Comparison of ENCODE assay signal across 11 mouse cellular contexts in genomic region chr13:38407611-38408315, GRCm38 (mm10).
DNase-seq lines count a peak whose midpoint lies in the region; ATAC-seq lines count a peak whose summit lies in the region.
"Had no signal": no experiment of that assay in that cellular context is flagged by ENCODE, and none has a peak within 500 bp of the region (broad histone marks: within the 10 kb centered on the region; RNA-seq: fewer than 3 reads in every experiment).

No protein-coding gene starts in this region.

- 81% methylated on average over 6 of the region's 6 CpGs for WGBS in forebrain, embryonic 14.5 days
- WGBS in forebrain, embryonic 11.5 days = 87% methylated on average over 6 of the region's 6 CpGs
- WGBS in limb, embryonic 13.5 days = 60% methylated on average over 6 of the region's 6 CpGs
- WGBS in limb, embryonic 10.5 days = 90% methylated on average over 6 of the region's 6 CpGs

- H3K9me3 ChIP-seq in forebrain, embryonic 14.5 days (replicated peaks; ENCODE audit: control insufficient read depth, low read length) = no peaks in the 10 kb centered on the region
- no peaks in the 10 kb centered on the region for H3K9me3 ChIP-seq in forebrain, embryonic 11.5 days (ENCODE audit: control insufficient read depth, low read length)
- no peaks in the 10 kb centered on the region for H3K9me3 ChIP-seq in limb, embryonic 13.5 days
- no peaks in the 10 kb centered on the region for H3K9me3 ChIP-seq in limb, embryonic 10.5 days (replicated peaks)
- H3K9me3 ChIP-seq: neural tube, embryonic 13.5 days had no signal

- no peaks in the 10 kb centered on the region for H3K36me3 ChIP-seq in forebrain, embryonic 14.5 days (ENCODE audit: control insufficient read depth, insufficient read depth, low read length)
- no peaks in the 10 kb centered on the region for H3K36me3 ChIP-seq in forebrain, embryonic 11.5 days (ENCODE audit: control insufficient read depth, insufficient read depth, low read length)
- H3K36me3 ChIP-seq in limb, embryonic 13.5 days = no peaks in the 10 kb centered on the region
- H3K36me3 ChIP-seq in limb, embryonic 10.5 days = no peaks in the 10 kb centered on the region
- H3K36me3 ChIP-seq: neural tube, embryonic 13.5 days had no signal

- no peak overlapping the region for H3K27ac ChIP-seq in forebrain, embryonic 14.5 days (ENCODE audit: low read depth, low read length)
- no peak overlapping the region for H3K27ac ChIP-seq in forebrain, embryonic 11.5 days (ENCODE audit: low read depth, low read length)
- no peak overlapping the region for H3K27ac ChIP-seq in limb, embryonic 13.5 days
- H3K27ac ChIP-seq in limb, embryonic 10.5 days = no peak overlapping the region
- H3K27ac ChIP-seq: neural tube, embryonic 13.5 days had no signal

- H3K4me3 ChIP-seq in forebrain, embryonic 14.5 days (ENCODE audit: low read depth, low read length) = no peak overlapping the region
- no peak overlapping the region for H3K4me3 ChIP-seq in forebrain, embryonic 11.5 days (ENCODE audit: low read depth, low read length)
- H3K4me3 ChIP-seq in limb, embryonic 13.5 days = no peak overlapping the region
- no peak overlapping the region for H3K4me3 ChIP-seq in limb, embryonic 10.5 days
- H3K4me3 ChIP-seq: neural tube, embryonic 13.5 days had no signal

- H3K4me2 ChIP-seq in forebrain, embryonic 14.5 days (ENCODE audit: low read length) = no peak overlapping the region
- H3K4me2 ChIP-seq in forebrain, embryonic 11.5 days (ENCODE audit: low read depth, low read length, severe bottlenecking) = no peak overlapping the region
- H3K4me2 ChIP-seq in limb, embryonic 13.5 days (replicated peaks) = no peak overlapping the region
- H3K4me2 ChIP-seq: neural tube, embryonic 13.5 days had no signal

- H3K27me3 ChIP-seq in forebrain, embryonic 14.5 days (replicated peaks; ENCODE audit: control insufficient read depth, insufficient read depth, low read length) = no peaks in the 10 kb centered on the region
- H3K27me3 ChIP-seq in forebrain, embryonic 11.5 days (ENCODE audit: control insufficient read depth, insufficient read depth, low read length) = no peaks in the 10 kb centered on the region
- H3K27me3 ChIP-seq in limb, embryonic 13.5 days = no peaks in the 10 kb centered on the region
- H3K27me3 ChIP-seq in limb, embryonic 10.5 days (ENCODE audit: low read depth, poor library complexity, severe bottlenecking) = no peaks in the 10 kb centered on the region
- H3K27me3 ChIP-seq: neural tube, embryonic 13.5 days had no signal

- H3K9ac ChIP-seq in forebrain, embryonic 14.5 days (ENCODE audit: low read length) = no peak overlapping the region
- H3K9ac ChIP-seq in forebrain, embryonic 11.5 days (ENCODE audit: low read length) = no peak overlapping the region
- no peak overlapping the region for H3K9ac ChIP-seq in limb, embryonic 13.5 days
- H3K9ac ChIP-seq: neural tube, embryonic 13.5 days had no signal

- DNase-seq in forebrain, embryonic 14.5 days (ENCODE audit: low spot score) = peak; percentile 56
- DNase-seq in forebrain, embryonic 11.5 days (ENCODE audit: low spot score) = no peak
- DNase-seq in limb, embryonic 10.5 days (ENCODE audit: low spot score) = no peak
- peak; percentile 72 for DNase-seq in heart, adult 8-10 months (ENCODE audit: low spot score)
- DNase-seq in retina, postnatal 1 day = peak; percentile 66
- no peak for DNase-seq in layer of hippocampus, adult 9-11 months
- DNase-seq: B cell, adult 2 months; cerebellum, adult 9-10 months had no signal

- ATAC-seq in forebrain, embryonic 14.5 days = peak; percentile 37; the same call in 1 of the 2 replicates
- no peak for ATAC-seq in forebrain, embryonic 11.5 days (replicated peaks; ENCODE audit: low FRiP score)
- ATAC-seq in limb, embryonic 13.5 days (ENCODE audit: low FRiP score, low read depth) = peak; percentile 44; the same call in 1 of the 2 replicates
- no peak for ATAC-seq in cerebellum, adult (ENCODE audit: insufficient number of reproducible peaks, low FRiP score, low TSS enrichment)

- H3K4me1 ChIP-seq in forebrain, embryonic 14.5 days (ENCODE audit: control insufficient read depth, insufficient read depth, low read length) = peaks cover 12% of the 10 kb centered on the region
- 0 out of 2 replicates have a peak, but pooled peaks cover 2% of the 10 kb centered on the region for H3K4me1 ChIP-seq in forebrain, embryonic 11.5 days (replicated peaks; ENCODE audit: control insufficient read depth, insufficient read depth, low read length)
- H3K4me1 ChIP-seq in limb, embryonic 13.5 days = peaks cover 29% of the 10 kb centered on the region
- H3K4me1 ChIP-seq in limb, embryonic 10.5 days = peaks cover 15% of the 10 kb centered on the region
- H3K4me1 ChIP-seq: neural tube, embryonic 13.5 days had no signal

Comparison
In these comparisons a context has a peak if more than half of its experiments do, and no peak if none do; other contexts are left out.
1. ATAC-seq: peak in forebrain, embryonic 14.5 days (single experiment) and limb, embryonic 13.5 days (single experiment); none in forebrain, embryonic 11.5 days (single experiment) and cerebellum, adult (single experiment).
2. DNase-seq: peak in forebrain, embryonic 14.5 days (single experiment), heart, adult 8-10 months (single experiment) and retina, postnatal 1 day (single experiment); none in forebrain, embryonic 11.5 days (single experiment), limb, embryonic 10.5 days (single experiment) and layer of hippocampus, adult 9-11 months (single experiment).